Mouse (Mus musculus) testis, adult 2 months (tissue): Measurements from ENCODE around the gene Hs1bp3.

Experiments used
- CTCF ChIP-seq: fragments of 200-500 bp; IDR thresholded peaks from 2 replicates; pipeline ENCODE4 v1.5.1; 2012; ENCODE audit warnings: low read depth, mild to moderate bottlenecking, inconsistent platforms, low read length, moderate library complexity; ENCODE audit not compliant: control insufficient read depth, insufficient read depth, insufficient replicate concordance
- POLR2A ChIP-seq: fragments of 200-500 bp; IDR thresholded peaks from 2 replicates; pipeline ENCODE4 v1.6.1; 2012; ENCODE audit warnings: low read depth, mild to moderate bottlenecking, inconsistent platforms, low read length, moderate library complexity; ENCODE audit not compliant: control insufficient read depth

GRCm38 (mm10) chr12:8365905-8366576 is 52.8 kb downstream of the Hs1bp3 start:
- TF ChIP-seq CTCF (no peak), POLR2A (no peak)
